Mouse (Mus musculus): ENCODE data around the gene Kctd21. TPM values are rescaled to one million over a fixed set of nuclear protein-coding genes. Genes with fewer than 3 reads are reported as not detected.

Kctd21 gene
- polyA plus RNA-seq, 1 experiment from 2014 or later: 4.2 TPM

DNA sequence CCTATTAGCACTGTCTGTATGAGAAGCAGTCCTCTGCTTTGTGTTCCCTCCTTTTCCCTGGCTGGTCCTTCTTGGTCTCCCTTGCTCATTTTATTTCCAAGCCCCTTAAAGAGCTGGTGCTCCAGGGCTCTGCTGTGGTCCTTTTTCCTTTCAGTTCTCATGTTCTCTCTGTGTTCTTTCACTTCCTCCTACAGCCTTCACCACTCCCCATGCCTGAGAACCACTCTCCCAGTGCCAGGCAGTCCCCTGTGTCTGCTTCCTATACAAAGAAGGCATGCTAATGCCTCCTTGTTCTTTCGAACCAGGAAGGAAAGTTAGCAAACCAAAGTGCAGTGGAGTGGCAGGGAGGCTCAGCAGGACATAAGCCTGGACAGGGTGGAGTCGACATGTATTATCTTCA, 43.8 kb downstream of the Kctd21 start:
- H3K9me3 ChIP-seq: no peaks in the 10 kb centered on the region
- H3K27me3 ChIP-seq (replicated peaks): no peaks in the 10 kb centered on the region
- H3K9ac ChIP-seq: no peak overlapping the region
- no peak overlapping the region for H3K4me2 ChIP-seq
- ATAC-seq (ENCODE audit: insufficient read depth, low FRiP score, low read depth): no peak
- no peak overlapping the region for H3K4me3 ChIP-seq (replicated peaks)
- H3K27ac ChIP-seq: no peak overlapping the region
- WGBS: 81% methylated on average over 2 of the region's 2 CpGs
- H3K36me3 ChIP-seq: peaks cover 37% of the 10 kb centered on the region
- H3K4me1 ChIP-seq: no peaks in the 10 kb centered on the region; the same call in 1 of the 2 replicates

DNA sequence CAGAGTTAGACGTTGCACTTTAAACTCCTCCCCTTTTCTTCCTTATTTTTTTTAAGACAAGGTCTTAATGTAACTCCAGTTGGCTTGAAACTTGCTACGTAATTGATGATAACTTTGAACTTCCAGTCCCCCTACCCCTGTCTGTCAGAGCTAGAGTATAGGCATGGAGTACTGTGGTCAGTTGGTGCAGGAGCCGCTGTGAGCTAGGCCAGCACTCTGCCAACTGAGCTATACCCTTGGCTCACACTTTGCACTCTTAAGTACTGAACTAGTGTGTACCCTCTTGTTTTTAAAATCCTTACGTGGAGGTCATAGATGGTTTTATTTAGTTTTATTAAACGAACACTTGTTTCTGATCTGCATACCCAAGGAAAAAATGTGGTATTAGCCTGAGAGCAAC, 47.2 kb downstream of the Kctd21 start:
- Histone ChIP-seq H3K4me3 (replicated peaks) (no peak overlapping the region), H3K27ac (no peak overlapping the region), H3K4me1 (no peaks in the 10 kb centered on the region), H3K27me3 (replicated peaks) (no peaks in the 10 kb centered on the region), H3K4me2 (no peak overlapping the region), H3K9me3 (no peaks in the 10 kb centered on the region), H3K36me3 (peaks cover 46% of the 10 kb centered on the region), H3K9ac (no peak overlapping the region)
- ATAC-seq (ENCODE audit: insufficient read depth, low FRiP score, low read depth): no peak
- 89% methylated on average over 5 of the region's 5 CpGs for WGBS

DNA sequence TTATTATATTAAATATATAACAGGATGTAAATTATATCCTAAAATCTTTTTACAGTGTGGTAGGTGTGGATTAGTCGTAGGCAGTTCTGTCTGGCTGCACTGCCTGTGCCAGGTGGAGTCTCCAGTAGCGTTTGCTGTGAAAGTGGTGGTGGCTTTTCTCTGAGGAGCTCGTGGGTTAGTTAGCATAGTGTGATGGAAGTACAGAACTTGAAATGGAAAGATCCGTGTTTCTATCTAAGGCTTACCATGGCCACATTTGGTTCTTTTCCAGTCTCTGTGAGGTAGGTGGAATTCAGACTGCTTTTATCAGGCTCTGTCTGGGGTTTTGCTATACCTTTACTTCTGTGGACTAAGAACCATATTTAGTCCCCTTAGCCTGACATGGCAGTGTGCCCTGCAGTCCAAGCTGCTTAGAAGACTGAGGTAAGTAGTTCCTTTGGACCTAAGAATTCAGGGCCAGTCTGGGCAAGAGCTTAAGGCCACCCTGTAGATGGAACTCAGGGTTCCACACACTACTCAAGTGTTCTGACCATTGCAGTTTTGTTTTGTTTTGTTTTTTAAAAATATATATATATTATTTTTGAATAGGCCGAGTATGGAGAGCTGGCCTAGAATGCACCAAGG, 48.5 kb downstream of the Kctd21 start:
- ATAC-seq (ENCODE audit: insufficient read depth, low FRiP score, low read depth): no peak
- Histone ChIP-seq H3K4me1 (no peaks in the 10 kb centered on the region), H3K27me3 (replicated peaks) (no peaks in the 10 kb centered on the region), H3K9ac (no peak overlapping the region), H3K36me3 (peaks cover 50% of the 10 kb centered on the region), H3K4me2 (no peak overlapping the region), H3K9me3 (no peaks in the 10 kb centered on the region), H3K27ac (no peak overlapping the region), H3K4me3 (replicated peaks) (no peak overlapping the region)
- 92% methylated on average over 5 of the region's 5 CpGs for WGBS

DNA sequence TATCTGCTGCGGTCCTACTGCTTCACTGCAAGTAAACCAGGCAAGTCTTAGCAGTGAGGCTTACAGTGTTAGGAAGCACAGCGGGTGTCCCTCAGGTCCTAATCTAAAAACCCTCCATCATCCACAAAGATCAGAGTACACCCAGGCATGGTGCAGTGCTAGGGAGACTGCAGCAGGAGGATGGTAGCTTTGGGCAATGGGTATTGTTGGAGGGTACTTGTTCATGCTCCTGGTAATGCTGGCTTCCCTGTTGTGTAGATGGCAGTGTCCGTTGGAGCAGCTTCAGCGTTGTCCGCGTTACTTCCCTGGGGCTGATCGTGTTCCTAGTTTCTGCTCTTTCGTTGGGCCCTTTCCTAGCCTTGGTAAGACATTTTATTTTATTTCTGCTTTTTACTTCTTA, 50.5 kb downstream of the Kctd21 start:
- Histone ChIP-seq H3K27me3 (replicated peaks) (no peaks in the 10 kb centered on the region), H3K9ac (no peak overlapping the region), H3K4me1 (no peaks in the 10 kb centered on the region), H3K27ac (no peak overlapping the region), H3K9me3 (no peaks in the 10 kb centered on the region), H3K4me2 (no peak overlapping the region), H3K36me3 (peaks cover 54% of the 10 kb centered on the region), H3K4me3 (replicated peaks) (no peak overlapping the region)
- 96% methylated on average over 8 of the region's 8 CpGs for WGBS
- ATAC-seq (ENCODE audit: insufficient read depth, low FRiP score, low read depth): no peak

DNA sequence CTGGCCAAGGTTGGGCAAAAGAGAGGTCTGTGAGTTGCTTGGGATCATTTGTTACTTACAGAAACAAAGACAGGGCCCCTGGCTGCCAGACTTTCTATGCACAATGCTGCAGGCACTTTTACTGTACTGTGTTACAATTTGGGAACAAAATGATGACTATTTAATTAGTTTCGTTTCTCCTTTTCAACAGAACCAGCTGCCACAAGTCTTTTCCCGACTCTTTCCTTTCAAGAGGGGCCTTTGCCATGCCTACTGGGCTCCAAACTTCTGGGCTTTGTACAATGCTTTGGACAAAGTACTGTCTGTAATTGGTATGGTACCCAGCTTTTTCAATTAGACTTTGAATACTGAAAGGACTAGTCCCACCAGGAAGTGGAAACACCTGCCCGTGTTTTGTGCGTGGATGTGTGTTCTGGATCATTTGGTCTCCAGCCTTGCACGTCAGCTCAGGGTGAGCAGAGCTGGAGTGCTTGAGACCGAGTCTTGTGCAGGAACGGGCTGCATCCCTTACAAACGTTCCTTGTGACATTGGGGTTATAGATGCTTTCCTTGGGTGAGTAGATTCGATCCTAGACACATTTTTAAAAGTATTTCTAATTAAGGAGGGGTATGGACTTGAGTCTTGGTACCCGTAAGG, 51.5 kb downstream of the Kctd21 start:
- H3K9me3 ChIP-seq: no peaks in the 10 kb centered on the region
- H3K4me3 ChIP-seq (replicated peaks): no peak overlapping the region
- H3K27me3 ChIP-seq (replicated peaks): no peaks in the 10 kb centered on the region
- peaks cover 51% of the 10 kb centered on the region for H3K36me3 ChIP-seq
- no peaks in the 10 kb centered on the region for H3K4me1 ChIP-seq
- no peak overlapping the region for H3K27ac ChIP-seq
- no peak for ATAC-seq (ENCODE audit: insufficient read depth, low FRiP score, low read depth)
- H3K4me2 ChIP-seq: no peak overlapping the region
- WGBS: 85% methylated on average over 10 of the region's 10 CpGs
- no peak overlapping the region for H3K9ac ChIP-seq

DNA sequence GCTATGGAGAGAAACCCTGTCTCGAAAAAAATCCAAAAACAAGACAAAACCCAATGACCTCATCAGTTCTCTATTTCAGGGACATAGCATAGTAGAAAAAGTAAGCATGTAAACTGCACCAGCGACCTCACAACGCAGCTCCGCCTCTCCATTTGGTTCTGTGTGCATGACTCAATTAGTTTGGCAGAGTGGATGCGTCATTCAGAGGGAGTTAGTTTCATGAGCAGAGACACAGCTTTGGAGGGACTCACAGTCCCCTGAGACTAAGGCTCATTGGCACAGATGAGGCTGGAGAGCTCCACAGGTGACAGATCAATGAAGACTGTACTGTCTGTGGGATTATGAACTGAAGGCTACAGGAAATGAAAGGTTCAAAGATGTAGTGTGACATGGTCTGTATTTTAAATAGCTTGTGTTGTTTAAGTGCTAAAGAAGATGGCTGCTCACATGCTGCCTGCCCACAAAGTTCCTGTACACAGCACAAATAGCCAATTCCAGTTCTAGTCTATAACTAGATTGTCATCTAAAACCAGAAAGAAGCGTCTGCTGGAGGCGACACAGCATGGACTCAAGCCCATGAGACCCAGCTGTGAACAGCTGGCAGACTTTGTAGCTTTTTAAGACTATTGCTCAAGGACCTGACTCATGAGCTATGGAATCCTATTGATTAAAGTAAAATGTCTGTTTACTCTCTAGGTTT, 54.1 kb downstream of the Kctd21 start:
- H3K4me3 ChIP-seq (replicated peaks): no peak overlapping the region
- H3K27ac ChIP-seq: peak overlapping the region; percentile 46
- H3K4me1 ChIP-seq: no peaks in the 10 kb centered on the region
- H3K9ac ChIP-seq: no peak overlapping the region
- no peaks in the 10 kb centered on the region for H3K9me3 ChIP-seq
- peaks cover 53% of the 10 kb centered on the region for H3K36me3 ChIP-seq
- no peak for ATAC-seq (ENCODE audit: insufficient read depth, low FRiP score, low read depth)
- WGBS: 83% methylated on average over 7 of the region's 7 CpGs
- no peak overlapping the region for H3K4me2 ChIP-seq
- no peaks in the 10 kb centered on the region for H3K27me3 ChIP-seq (replicated peaks)

DNA sequence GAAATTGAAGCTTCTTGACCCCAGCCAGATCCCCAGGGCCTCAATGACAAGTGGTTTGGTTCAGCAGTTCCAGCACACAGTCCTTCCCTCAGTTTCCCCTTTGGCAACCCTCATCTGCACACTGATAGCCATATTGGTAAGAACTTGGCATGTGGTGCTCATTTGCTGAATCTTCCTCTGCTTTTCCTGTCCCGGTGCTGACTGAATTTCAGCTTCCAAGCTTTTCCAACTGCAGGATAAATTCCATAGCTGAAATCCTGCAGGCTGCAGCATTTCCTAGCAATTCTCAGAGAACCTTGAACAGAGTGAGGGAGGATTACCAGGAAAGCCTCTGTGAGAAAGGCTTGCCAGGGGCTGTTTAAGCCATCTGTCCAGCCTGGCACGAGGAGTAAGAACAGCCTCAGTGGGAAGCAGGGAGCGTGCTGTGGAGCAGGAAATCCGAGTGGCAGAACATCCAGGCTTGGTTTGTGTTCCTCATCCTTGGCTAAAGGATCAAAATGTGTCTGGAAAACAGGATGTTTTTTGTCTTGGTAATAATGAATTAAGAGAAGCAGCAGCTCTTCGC, 54.8 kb downstream of the Kctd21 start:
- no peak for ATAC-seq (ENCODE audit: insufficient read depth, low FRiP score, low read depth)
- H3K27me3 ChIP-seq (replicated peaks): no peaks in the 10 kb centered on the region
- WGBS: 71% methylated on average over 5 of the region's 5 CpGs
- no peaks in the 10 kb centered on the region for H3K9me3 ChIP-seq
- H3K4me3 ChIP-seq (replicated peaks): no peak overlapping the region
- no peak overlapping the region for H3K9ac ChIP-seq
- H3K4me1 ChIP-seq: no peaks in the 10 kb centered on the region
- peak overlapping the region; percentile 32; the same call in 1 of the 2 replicates for H3K27ac ChIP-seq
- H3K36me3 ChIP-seq: peaks cover 60% of the 10 kb centered on the region
- H3K4me2 ChIP-seq: no peak overlapping the region

DNA sequence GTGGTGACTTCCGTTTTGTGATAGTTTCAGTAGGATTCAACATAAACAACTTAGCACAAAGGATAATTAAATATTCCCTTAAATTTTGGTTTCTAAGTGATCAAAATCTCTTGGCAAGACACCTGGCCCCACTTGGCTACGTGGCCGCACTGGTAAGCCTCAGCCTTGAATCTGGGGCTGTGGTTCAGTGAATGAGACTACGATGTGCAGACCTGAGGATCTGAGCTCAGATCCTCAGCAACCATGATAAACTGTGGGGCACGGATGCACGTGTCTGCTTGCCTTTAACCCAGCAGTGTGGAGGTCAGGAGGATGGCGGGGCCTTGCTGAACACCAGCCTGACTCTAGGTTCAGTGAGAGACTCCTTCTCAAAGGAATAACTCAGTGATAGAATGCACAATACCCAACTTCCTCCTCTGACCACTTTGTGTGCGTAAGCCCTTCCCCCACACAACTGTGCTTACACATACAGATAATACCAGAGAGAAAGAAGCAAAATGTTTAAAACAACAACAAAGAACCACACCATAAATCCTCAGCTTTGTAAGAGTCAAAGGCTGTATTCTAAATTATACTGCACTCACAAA, 55.5 kb downstream of the Kctd21 start:
- H3K4me3 ChIP-seq (replicated peaks): no peak overlapping the region
- no peak overlapping the region for H3K9ac ChIP-seq
- no peaks in the 10 kb centered on the region for H3K9me3 ChIP-seq
- H3K27me3 ChIP-seq (replicated peaks): no peaks in the 10 kb centered on the region
- H3K4me1 ChIP-seq: no peaks in the 10 kb centered on the region
- H3K4me2 ChIP-seq: no peak overlapping the region
- no peak for ATAC-seq (ENCODE audit: insufficient read depth, low FRiP score, low read depth)
- H3K36me3 ChIP-seq: peaks cover 59% of the 10 kb centered on the region
- peak overlapping the region; percentile 32; the same call in 1 of the 2 replicates for H3K27ac ChIP-seq
- 90% methylated on average over 8 of the region's 8 CpGs for WGBS

DNA sequence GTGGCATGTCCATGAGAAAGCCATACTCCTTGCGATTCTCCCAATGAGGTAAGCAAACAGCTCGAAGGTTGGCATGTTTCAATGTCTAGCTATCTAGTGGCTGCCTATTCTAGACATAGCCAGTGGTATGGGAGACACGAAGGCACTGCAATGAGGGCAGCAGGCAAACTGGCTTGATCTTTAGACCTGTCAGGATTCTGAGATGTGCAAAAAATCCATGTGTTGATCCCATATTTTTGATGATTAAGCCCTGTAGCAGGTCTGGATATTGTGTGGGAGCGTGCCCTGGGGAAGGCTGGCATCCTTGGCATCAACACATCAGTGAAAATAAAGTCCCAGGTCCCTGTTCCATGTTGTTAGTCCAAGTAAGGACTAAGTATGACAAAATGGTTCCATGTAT, 56.4 kb downstream of the Kctd21 start:
- Histone ChIP-seq H3K4me1 (no peaks in the 10 kb centered on the region), H3K27ac (no peak overlapping the region), H3K36me3 (peaks cover 58% of the 10 kb centered on the region), H3K9ac (no peak overlapping the region), H3K4me2 (no peak overlapping the region), H3K9me3 (no peaks in the 10 kb centered on the region), H3K27me3 (replicated peaks) (no peaks in the 10 kb centered on the region), H3K4me3 (replicated peaks) (no peak overlapping the region)
- WGBS: 94% methylated on average over 4 of the region's 4 CpGs
- ATAC-seq (ENCODE audit: insufficient read depth, low FRiP score, low read depth): no peak

DNA sequence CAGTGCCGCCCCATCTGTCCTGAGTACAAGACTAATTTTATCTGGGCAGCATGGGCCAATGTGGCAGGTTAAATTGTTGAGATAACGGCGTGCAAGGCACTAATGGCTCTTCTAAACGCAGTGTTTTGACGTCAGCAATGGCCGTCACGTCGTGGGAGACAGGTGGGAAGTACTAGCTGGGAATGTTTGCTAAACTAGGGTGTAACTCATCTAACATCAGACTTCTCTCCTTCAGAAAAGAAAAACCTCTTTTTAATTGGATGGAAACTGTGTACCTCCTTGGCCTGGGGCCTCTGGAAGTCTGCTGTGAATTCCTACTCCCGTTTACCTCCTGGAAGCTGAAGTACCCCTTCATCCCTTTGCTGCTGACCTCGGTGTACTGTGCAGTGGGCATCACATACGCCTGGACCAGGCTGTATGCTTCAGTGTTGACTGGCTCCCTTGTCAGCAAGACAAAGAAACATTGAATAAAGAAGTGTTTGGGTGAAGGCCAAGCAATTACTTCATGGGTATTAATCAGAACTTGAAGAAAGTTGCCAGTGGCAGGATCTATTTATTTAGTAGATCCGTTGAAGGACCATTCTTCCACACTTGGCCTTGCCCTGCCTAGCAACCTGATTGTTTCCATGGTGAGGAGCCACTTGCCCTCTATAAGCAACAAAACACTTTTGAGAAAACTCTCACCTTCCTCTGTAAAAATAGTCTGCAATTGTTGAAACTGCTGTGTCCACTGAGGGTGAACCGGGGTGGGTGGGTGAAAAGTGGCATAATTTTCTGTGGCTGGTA, 59.4 kb downstream of the Kctd21 start:
- Histone ChIP-seq H3K4me2 (no peak overlapping the region), H3K9ac (no peak overlapping the region), H3K9me3 (no peaks in the 10 kb centered on the region), H3K4me1 (no peaks in the 10 kb centered on the region), H3K4me3 (replicated peaks) (no peak overlapping the region), H3K27ac (no peak overlapping the region), H3K36me3 (peaks cover 35% of the 10 kb centered on the region), H3K27me3 (replicated peaks) (no peaks in the 10 kb centered on the region)
- 64% methylated on average over 13 of the region's 13 CpGs for WGBS
- peak; percentile 35; the same call in 1 of the 2 replicates for ATAC-seq (ENCODE audit: insufficient read depth, low FRiP score, low read depth)

DNA sequence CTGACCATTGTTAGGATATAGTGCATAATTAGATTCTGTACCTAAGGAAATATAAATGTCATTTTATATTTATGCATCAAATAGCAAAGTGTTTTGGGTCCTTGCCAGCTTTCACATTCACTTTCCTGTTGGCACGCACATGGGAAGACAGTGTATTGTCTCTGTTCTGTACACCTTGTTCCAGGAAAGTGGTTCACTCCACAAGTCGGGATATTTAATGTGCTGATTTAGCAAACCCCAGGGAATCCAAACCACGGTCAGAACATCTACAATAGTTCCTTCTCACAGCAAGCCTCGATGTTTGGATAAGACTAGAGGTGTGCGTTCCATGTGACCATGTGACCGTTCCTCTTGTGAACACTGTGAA, 59.9 kb downstream of the Kctd21 start:
- Histone ChIP-seq H3K4me3 (replicated peaks) (no peak overlapping the region), H3K9ac (no peak overlapping the region), H3K36me3 (peaks cover 33% of the 10 kb centered on the region), H3K9me3 (no peaks in the 10 kb centered on the region), H3K27ac (no peak overlapping the region), H3K4me2 (no peak overlapping the region), H3K27me3 (replicated peaks) (no peaks in the 10 kb centered on the region), H3K4me1 (no peaks in the 10 kb centered on the region)
- no peak for ATAC-seq (ENCODE audit: insufficient read depth, low FRiP score, low read depth)
- 83% methylated on average over 6 of the region's 6 CpGs for WGBS

All from stomach, embryonic 15.5 days (tissue).